Mouse (Mus musculus): ENCODE data around the gene Slc2a3. TPM values are rescaled to one million over a fixed set of nuclear protein-coding genes. Genes with fewer than 3 reads are reported as not detected.
"Not testable (repeated sequence)": the region's sequence is repeated elsewhere in the genome, so short reads cannot be mapped to it uniquely, and the experiment has no call there.

Slc2a3 gene
- polyA plus RNA-seq, 1 experiment: 12.8 TPM

DNA sequence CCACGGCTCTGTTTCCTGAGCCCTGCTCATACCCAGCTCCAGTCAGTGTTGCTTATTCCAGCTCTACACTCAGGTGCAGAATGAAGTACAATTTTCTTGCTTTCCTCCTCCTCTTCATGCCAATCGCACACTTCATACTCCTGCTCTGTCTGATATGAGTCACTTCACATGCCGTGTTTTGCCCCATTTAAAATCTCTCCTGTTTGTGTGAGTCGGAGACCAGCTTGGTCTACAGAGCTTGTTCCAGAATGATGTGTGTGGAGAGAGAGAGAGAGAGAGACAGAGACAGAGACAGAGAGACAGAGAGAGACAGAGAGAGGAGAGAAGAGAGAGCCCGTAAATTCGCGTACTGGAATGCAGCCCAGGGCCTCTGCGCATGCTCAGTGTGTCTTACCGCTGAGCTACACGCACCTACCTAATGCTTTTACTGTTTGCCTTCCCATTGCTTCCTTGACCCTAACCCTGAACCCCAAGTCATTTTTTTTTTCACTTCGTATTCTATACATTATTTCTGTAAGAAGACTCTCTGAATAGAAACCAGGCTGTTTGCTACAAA lies 30.6 kb downstream of the Slc2a3 start:
- TF ChIP-seq POLR2A (IDR thresholded peaks at IDR 0.05; ENCODE audit: control insufficient read depth, extremely low read depth, insufficient read depth, low read length, poor library complexity): no peak
- no peak for TF ChIP-seq CTCF (IDR thresholded peaks at IDR 0.05; ENCODE audit: borderline replicate concordance, control insufficient read depth, extremely low read depth, insufficient read depth, low read length, poor library complexity)
- H3K27ac ChIP-seq (ENCODE audit: control insufficient read depth, insufficient read depth, low read length): no peak overlapping the region
- 94% methylated on average over 11 of the region's 11 CpGs for WGBS

GRCm38 (mm10) chr6:122769771-122770759 lies 31.4 kb downstream of the Slc2a3 start:
- H3K27ac ChIP-seq (ENCODE audit: control insufficient read depth, insufficient read depth, low read length): no peak overlapping the region
- peaks cover 1% of the 10 kb centered on the region for H3K4me1 ChIP-seq (replicated peaks; ENCODE audit: control insufficient read depth, insufficient read depth, low read length)
- no peaks in the 10 kb centered on the region for H3K27me3 ChIP-seq (ENCODE audit: control insufficient read depth, insufficient read depth, low read length)
- no peak overlapping the region for H3K4me3 ChIP-seq (ENCODE audit: control insufficient read depth, insufficient read depth, low read length)
- no peak for DNase-seq
- TF ChIP-seq POLR2A (IDR thresholded peaks at IDR 0.05; ENCODE audit: control insufficient read depth, extremely low read depth, insufficient read depth, low read length, poor library complexity) (no peak), CTCF (IDR thresholded peaks at IDR 0.05; ENCODE audit: borderline replicate concordance, control insufficient read depth, extremely low read depth, insufficient read depth, low read length, poor library complexity) (no peak)
- WGBS: 91% methylated on average over 10 of the region's 10 CpGs
- no peaks in the 10 kb centered on the region for H3K36me3 ChIP-seq (ENCODE audit: control insufficient read depth, insufficient read depth, low read length)

More for the DNA sequence above, 30.6 kb downstream of the Slc2a3 start:
- no peaks in the 10 kb centered on the region for H3K27me3 ChIP-seq (ENCODE audit: control insufficient read depth, insufficient read depth, low read length)
- H3K36me3 ChIP-seq (ENCODE audit: control insufficient read depth, insufficient read depth, low read length): no peaks in the 10 kb centered on the region
- no peaks in the 10 kb centered on the region for H3K4me1 ChIP-seq (replicated peaks; ENCODE audit: control insufficient read depth, insufficient read depth, low read length)
- H3K4me3 ChIP-seq (ENCODE audit: control insufficient read depth, insufficient read depth, low read length): no peak overlapping the region
- no peak for DNase-seq

- no peak for DNase-seq
- Histone ChIP-seq H3K27me3 (ENCODE audit: control insufficient read depth, insufficient read depth, low read length) (no peaks in the 10 kb centered on the region), H3K36me3 (ENCODE audit: control insufficient read depth, insufficient read depth, low read length) (no peaks in the 10 kb centered on the region), H3K27ac (ENCODE audit: control insufficient read depth, insufficient read depth, low read length) (no peak overlapping the region), H3K4me1 (replicated peaks; ENCODE audit: control insufficient read depth, insufficient read depth, low read length) (peaks cover 13% of the 10 kb centered on the region), H3K4me3 (ENCODE audit: control insufficient read depth, insufficient read depth, low read length) (no peak overlapping the region)
- TF ChIP-seq POLR2A (IDR thresholded peaks at IDR 0.05; ENCODE audit: control insufficient read depth, extremely low read depth, insufficient read depth, low read length, poor library complexity): no peak
- TF ChIP-seq CTCF (IDR thresholded peaks at IDR 0.05; ENCODE audit: borderline replicate concordance, control insufficient read depth, extremely low read depth, insufficient read depth, low read length, poor library complexity): no peak
- 97% methylated on average over 5 of the region's 5 CpGs for WGBS
These were observed 33.2 kb downstream of the Slc2a3 start for GRCm38 (mm10) chr6:122768256-122768655.

- DNase-seq; H3K4me3 ChIP-seq (ENCODE audit: control insufficient read depth, insufficient read depth, low read length); H3K27me3 ChIP-seq (ENCODE audit: control insufficient read depth, insufficient read depth, low read length); H3K27ac ChIP-seq (ENCODE audit: control insufficient read depth, insufficient read depth, low read length); H3K36me3 ChIP-seq (ENCODE audit: control insufficient read depth, insufficient read depth, low read length): not testable (repeated sequence)
- peaks cover 16% of the 10 kb centered on the region for H3K4me1 ChIP-seq (replicated peaks; ENCODE audit: control insufficient read depth, insufficient read depth, low read length)
- WGBS: 86% methylated on average over 3 of the region's 3 CpGs
These were observed 34.4 kb downstream of the Slc2a3 start for GRCm38 (mm10) chr6:122767012-122767411.

DNA sequence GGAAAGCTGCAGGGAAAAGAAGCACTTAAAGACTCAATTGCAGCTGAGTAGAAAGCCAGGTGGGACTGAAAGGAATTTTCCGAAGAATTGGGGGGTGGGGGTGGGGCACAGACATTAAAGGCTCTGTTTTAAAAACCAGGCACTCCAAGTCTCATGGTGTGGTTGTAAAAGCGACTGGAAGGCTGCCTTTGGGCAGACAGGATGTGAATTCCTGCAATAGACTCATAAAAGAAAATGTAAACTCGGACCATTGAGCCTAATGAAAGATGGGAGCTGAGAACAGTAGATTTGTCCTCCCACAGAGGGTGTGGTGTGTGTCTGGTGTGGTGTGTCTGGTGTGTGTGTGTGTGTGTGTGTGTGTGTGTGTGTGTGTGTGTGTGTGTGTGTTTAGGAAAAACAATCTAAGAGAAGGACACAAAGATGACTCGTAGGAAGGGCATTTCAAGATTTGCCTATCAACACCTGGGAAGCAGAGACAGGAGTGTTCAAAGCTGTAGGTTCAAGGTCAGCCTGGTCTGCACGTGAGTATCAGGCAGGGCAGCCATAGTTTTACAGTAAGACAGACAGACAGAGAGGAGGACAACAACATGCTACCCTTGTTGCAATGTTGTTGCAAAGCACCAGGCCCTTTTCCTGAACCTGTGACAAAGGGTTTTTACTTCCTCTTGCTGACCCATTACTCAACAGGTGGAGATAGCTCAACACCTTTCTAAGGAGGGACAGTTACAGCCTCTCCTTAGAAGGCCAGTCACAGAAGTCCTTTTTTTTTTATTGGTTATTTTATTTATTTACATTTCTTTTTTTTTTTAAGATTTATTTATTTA lies 35.1 kb downstream of the Slc2a3 start:
- TF ChIP-seq POLR2A (IDR thresholded peaks at IDR 0.05; ENCODE audit: control insufficient read depth, extremely low read depth, insufficient read depth, low read length, poor library complexity) (no peak), CTCF (IDR thresholded peaks at IDR 0.05; ENCODE audit: borderline replicate concordance, control insufficient read depth, extremely low read depth, insufficient read depth, low read length, poor library complexity) (no peak)
- no peak for DNase-seq
- WGBS: 86% methylated on average over 5 of the region's 5 CpGs
- Histone ChIP-seq H3K36me3 (ENCODE audit: control insufficient read depth, insufficient read depth, low read length) (no peaks in the 10 kb centered on the region), H3K4me1 (replicated peaks; ENCODE audit: control insufficient read depth, insufficient read depth, low read length) (peaks cover 16% of the 10 kb centered on the region), H3K27ac (ENCODE audit: control insufficient read depth, insufficient read depth, low read length) (no peak overlapping the region), H3K27me3 (ENCODE audit: control insufficient read depth, insufficient read depth, low read length) (no peaks in the 10 kb centered on the region), H3K4me3 (ENCODE audit: control insufficient read depth, insufficient read depth, low read length) (no peak overlapping the region)

DNA sequence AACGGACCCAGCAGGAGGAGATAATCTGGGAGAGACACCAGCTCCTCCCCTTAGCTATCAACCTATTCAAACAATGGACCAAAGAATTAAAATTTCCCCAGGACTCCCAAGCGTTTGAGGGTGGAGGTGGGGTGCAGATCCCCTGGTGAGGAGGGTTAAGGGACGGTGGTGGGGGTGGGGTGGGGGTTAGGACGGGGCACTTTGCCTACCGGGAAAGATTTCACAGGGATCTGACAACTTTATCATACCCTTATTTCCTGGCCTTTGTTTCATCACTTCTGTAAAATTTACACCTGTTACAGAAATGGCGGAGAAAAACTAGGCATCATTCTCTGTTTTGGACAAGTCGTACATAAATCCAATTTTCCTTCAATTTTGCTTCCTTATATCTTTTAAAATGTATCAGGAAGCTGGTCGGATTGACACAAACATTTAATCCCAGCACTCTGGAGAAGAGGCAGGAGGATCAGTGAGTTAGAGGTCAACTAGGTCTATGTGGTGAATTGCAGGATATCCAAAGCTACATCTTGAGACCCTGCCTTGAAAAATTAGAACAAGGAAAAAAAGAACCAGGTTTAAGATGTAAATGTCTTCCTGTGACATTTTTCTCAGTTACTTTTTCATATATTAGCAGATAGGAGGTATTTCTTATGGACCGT lies 36.0 kb downstream of the Slc2a3 start:
- H3K36me3 ChIP-seq (ENCODE audit: control insufficient read depth, insufficient read depth, low read length): no peaks in the 10 kb centered on the region
- peaks cover 16% of the 10 kb centered on the region for H3K4me1 ChIP-seq (replicated peaks; ENCODE audit: control insufficient read depth, insufficient read depth, low read length)
- TF ChIP-seq POLR2A (IDR thresholded peaks at IDR 0.05; ENCODE audit: control insufficient read depth, extremely low read depth, insufficient read depth, low read length, poor library complexity) (no peak), CTCF (IDR thresholded peaks at IDR 0.05; ENCODE audit: borderline replicate concordance, control insufficient read depth, extremely low read depth, insufficient read depth, low read length, poor library complexity) (no peak)
- H3K27ac ChIP-seq (ENCODE audit: control insufficient read depth, insufficient read depth, low read length): no peak overlapping the region
- no peak for DNase-seq
- 68% methylated on average over 9 of the region's 9 CpGs for WGBS
- H3K4me3 ChIP-seq (ENCODE audit: control insufficient read depth, insufficient read depth, low read length): no peak overlapping the region
- no peaks in the 10 kb centered on the region for H3K27me3 ChIP-seq (ENCODE audit: control insufficient read depth, insufficient read depth, low read length)

All from thymus, adult 2 months (tissue).